Mouse (Mus musculus) adipocyte (in vitro differentiated cells): ENCODE measurements around the gene Nfkbiz.
A peak's percentile ranks its signal among the peaks of the same experiment; 100 is the strongest.

Experiments used
- DNase-seq: peaks from one replicate; pipeline ENCODE4 v3.0.0-alpha.2; 2016; ENCODE audit warnings: low spot score

Gene Nfkbiz

GRCm38 (mm10) chr16:55804799-55805198 is 33.9 kb downstream of the Nfkbiz start:
- no peak for DNase-seq

DNA sequence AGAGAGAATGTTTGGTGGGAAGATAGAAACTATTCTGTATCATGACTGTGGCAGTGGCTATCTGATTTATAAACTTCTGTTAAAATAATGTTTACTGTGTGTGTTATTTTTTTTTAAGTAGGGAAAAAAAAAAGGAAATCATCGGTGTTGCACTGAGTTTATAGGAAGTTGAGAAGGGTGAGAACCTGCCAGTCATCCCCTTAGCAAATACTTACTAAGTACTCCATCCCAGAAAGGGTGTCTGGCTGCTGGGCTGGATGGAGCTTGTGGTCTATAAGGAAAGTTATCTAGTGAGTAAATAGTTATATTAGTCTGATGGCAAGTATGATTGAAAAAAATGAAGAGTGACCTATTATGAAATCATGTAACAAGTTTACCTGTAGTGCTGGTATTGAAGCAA is 37.1 kb downstream of the Nfkbiz start:
- DNase-seq, result no peak

- DNase-seq, result peak; percentile 89
These were observed 39.9 kb downstream of the Nfkbiz start for GRCm38 (mm10) chr16:55798845-55799244.

- peak; percentile 68 for DNase-seq
These were observed 48.4 kb downstream of the Nfkbiz start for GRCm38 (mm10) chr16:55790326-55790725.

DNA sequence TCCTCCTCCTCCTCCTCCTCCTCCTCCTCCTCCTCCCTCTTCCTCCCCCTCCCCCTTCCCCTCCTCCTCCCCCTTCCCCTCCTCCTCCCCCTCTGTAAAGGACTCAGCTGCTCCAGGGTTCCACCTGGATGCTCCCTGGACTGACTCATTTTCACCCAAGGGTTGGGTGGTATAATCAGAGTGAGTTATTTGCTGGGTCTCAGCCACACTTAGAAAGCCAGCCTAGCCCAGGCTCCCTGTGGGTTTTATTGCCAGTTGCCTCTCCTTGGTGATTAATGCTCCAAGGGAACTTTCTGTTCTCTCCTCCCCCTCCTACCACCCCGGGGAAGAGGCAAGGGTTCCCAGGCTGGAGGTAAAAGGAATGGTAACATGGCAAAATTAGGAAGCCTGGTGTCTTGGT is 49.4 kb downstream of the Nfkbiz start:
- DNase-seq, result peak; percentile 30

GRCm38 (mm10) chr16:55788671-55789070 is 50.0 kb downstream of the Nfkbiz start:
- no peak for DNase-seq

GRCm38 (mm10) chr16:55787385-55788072 is 51.2 kb downstream of the Nfkbiz start:
- no peak for DNase-seq

DNA sequence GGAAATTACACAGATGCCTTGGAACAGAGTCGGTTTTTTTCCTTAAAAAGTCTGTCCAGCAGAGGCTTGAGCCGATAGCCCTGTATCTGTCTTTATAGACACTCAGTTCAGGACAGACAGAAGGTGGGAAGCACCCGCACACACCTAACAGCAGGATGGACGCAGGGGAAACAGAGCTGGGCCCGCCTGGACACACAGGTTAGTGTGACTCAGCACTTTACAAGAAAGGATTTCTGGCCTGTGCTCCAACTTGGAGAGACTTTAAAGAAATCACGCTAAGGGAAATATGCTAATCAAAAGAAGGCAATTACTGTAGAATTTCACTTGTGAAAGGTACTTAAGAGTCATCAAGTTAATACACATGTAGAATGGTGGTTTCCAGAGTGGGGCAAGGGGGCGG is 54.3 kb downstream of the Nfkbiz start:
- no peak for DNase-seq

- DNase-seq, result no peak
These were observed 54.8 kb downstream of the Nfkbiz start for GRCm38 (mm10) chr16:55783923-55784322.

DNA sequence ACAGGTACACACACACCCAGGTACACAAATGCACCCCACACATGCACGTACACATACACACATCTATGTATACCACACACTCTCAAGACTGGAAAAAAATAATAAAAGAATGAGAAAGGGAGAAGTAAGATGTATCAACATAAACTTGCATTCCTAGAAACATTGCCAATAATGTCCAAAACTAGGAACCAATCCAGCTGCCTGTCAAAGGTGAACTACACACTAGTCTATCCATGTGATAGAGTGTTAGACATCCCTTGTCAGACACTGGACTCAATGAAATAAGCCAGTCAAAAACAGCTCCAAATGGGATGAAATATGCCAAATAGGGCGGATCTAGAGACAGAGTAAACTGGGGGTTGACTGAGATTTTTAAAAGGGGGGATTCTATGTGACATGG is 55.8 kb downstream of the Nfkbiz start:
- peak; percentile 36 for DNase-seq

- DNase-seq, result no peak
These were observed 56.9 kb downstream of the Nfkbiz start for GRCm38 (mm10) chr16:55781809-55782208.

- no peak for DNase-seq
These were observed 57.6 kb downstream of the Nfkbiz start for GRCm38 (mm10) chr16:55780958-55781558.

- no peak for DNase-seq
These were observed 62.4 kb downstream of the Nfkbiz start for GRCm38 (mm10) chr16:55776329-55776728.

DNA sequence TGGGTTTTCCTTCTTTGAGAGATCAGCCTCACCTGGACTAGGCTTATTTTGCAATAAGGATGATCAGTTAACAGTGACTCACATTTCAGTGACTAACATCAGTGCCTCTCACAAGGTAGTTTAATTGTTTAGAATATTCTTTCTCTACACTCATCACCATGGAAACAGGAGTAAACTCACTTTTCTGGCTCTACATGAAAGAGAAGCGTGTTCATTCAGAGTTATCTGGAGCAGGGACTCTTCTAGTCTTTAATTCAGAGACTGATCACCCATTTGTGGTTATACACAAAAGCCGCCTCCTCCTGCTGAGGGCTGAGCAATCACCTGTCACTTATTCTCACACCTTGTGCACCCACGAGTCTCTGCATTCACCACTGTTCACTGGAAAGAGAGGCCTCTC is 68.5 kb downstream of the Nfkbiz start:
- no peak for DNase-seq
